Mouse (Mus musculus) intestine, embryonic 16.5 days (tissue): ENCODE measurements at regions not wholly inside any gene's neighbourhood (a gene's known extent, or its start where the extent isn't known, plus 50 kb on each side); places are given as distances from the start of the nearest gene placed in this dataset.
"Not testable (repeated sequence)": the region's sequence is repeated elsewhere in the genome, so short reads cannot be mapped to it uniquely, and the experiment has no call there.

ENCODE experiments used
- ATAC-seq: fragments of 200-750 bp; cut with Nextera tagmentation; 2 replicates; pipeline ENCODE4 v1.8.0; 2017; ENCODE audit warnings: moderate TSS enrichment, moderate library complexity
- H3K27ac ChIP-seq: fragments of 300-500 bp; sonication (generic); 2 replicates; pipeline ENCODE4 v1.5.1; 2014; ENCODE audit warnings: mild to moderate bottlenecking, low read length
- H3K27me3 ChIP-seq: fragments of 300-500 bp; sonication (generic); replicated peaks from 2 replicates; pipeline ENCODE4 v1.6.1; 2014; ENCODE audit warnings: low read length, control low read depth, mixed read lengths; ENCODE audit not compliant: control insufficient read depth, insufficient read depth
- H3K36me3 ChIP-seq: fragments of 300-500 bp; sonication (generic); 2 replicates; pipeline ENCODE4 v1.6.1; 2014; ENCODE audit warnings: low read length, control low read depth; ENCODE audit not compliant: control insufficient read depth, insufficient read depth
- H3K4me1 ChIP-seq: fragments of 300-500 bp; sonication (generic); 2 replicates; pipeline ENCODE4 v1.6.1; 2014; ENCODE audit warnings: low read length, control low read depth, mixed read lengths; ENCODE audit not compliant: control insufficient read depth, insufficient read depth
- H3K4me2 ChIP-seq: fragments of 300-500 bp; sonication (generic); 2 replicates; pipeline ENCODE4 v1.6.1; 2014; ENCODE audit warnings: low read depth, low read length, control low read depth
- H3K4me3 ChIP-seq: fragments of 300-500 bp; sonication (generic); 2 replicates; pipeline ENCODE4 v1.5.1; 2014; ENCODE audit warnings: mild to moderate bottlenecking, low read length
- H3K9ac ChIP-seq: fragments of 300-500 bp; sonication (generic); 2 replicates; pipeline ENCODE4 v1.6.1; 2014; ENCODE audit warnings: low read depth, low read length
- H3K9me3 ChIP-seq: fragments of 300-500 bp; sonication (generic); 2 replicates; pipeline ENCODE4 v1.6.1; 2016; ENCODE audit warnings: low read length, control low read depth; ENCODE audit not compliant: control insufficient read depth
- WGBS: fragments of 180-500 bp; shearing (Covaris S2); extraction: QIAGEN DNeasy Blood & Tissue Kit; methylation state at CpG from one replicate; pipeline ENCODE4 v1.1.7; 2014; 5-methylcytosine and 5-hydroxymethylcytosine counted together

DNA sequence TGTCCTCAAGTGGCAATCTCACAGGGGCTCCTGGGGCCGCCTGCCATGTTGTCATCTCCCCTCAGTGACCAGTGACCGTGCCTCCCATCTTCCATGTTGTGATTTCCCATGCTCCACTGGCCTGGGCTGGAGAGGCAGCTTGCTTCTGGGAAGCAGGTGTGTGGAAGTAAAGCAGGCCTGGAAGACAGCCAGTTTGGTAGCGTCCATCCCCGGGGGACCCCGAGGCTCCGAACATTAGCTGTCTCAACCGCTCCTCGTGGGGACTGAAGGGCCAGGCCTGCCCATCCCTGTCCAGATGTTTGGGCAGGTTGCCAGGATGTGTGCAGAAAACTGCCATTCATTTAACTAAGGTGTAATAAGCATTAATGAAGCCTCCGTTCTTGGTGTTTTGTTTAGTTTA, 307.1 kb upstream of the 3110018I06Rik start:
- Histone ChIP-seq H3K4me2 (no peak overlapping the region), H3K9me3 (no peaks in the 10 kb centered on the region), H3K27ac (no peak overlapping the region), H3K27me3 (no peaks in the 10 kb centered on the region), H3K36me3 (no peaks in the 10 kb centered on the region), H3K4me3 (no peak overlapping the region), H3K9ac (no peak overlapping the region), H3K4me1 (no peaks in the 10 kb centered on the region; the same call in 1 of the 2 replicates)
- no peak for ATAC-seq
- 58% methylated on average over 9 of the region's 9 CpGs for WGBS

GRCm38 (mm10) chr12:107182091-107182655, 306.3 kb upstream of the 3110018I06Rik start:
- Histone ChIP-seq H3K4me3 (no peak overlapping the region), H3K27ac (no peak overlapping the region), H3K4me1 (no peaks in the 10 kb centered on the region; the same call in 1 of the 2 replicates), H3K27me3 (no peaks in the 10 kb centered on the region), H3K9ac (no peak overlapping the region), H3K4me2 (no peak overlapping the region), H3K9me3 (no peaks in the 10 kb centered on the region), H3K36me3 (no peaks in the 10 kb centered on the region)
- no peak for ATAC-seq
- 90% methylated on average over 18 of the region's 18 CpGs for WGBS

DNA sequence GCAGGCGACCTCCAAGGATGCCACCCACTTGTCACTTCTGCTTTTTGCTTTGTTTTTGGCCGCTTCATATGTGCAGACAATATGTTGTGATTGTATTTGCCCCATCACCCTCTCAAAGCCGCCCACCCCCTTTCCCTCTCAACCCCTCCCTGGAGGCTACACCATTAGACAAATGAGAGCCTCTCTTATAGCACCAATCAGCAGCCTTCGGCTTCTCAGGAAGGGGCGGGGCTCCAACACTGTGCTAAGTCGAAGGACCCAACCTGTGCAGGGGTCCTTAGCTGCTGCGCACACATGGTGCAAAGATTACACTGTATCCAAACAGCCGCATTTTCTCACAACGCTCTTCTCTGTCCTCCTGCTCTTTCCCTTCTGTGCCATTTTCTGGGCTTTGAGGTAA, 305.1 kb upstream of the 3110018I06Rik start:
- Histone ChIP-seq H3K27ac (no peak overlapping the region), H3K4me2 (no peak overlapping the region), H3K36me3 (no peaks in the 10 kb centered on the region), H3K9ac (no peak overlapping the region), H3K27me3 (no peaks in the 10 kb centered on the region), H3K4me1 (no peaks in the 10 kb centered on the region; the same call in 1 of the 2 replicates), H3K9me3 (no peaks in the 10 kb centered on the region), H3K4me3 (no peak overlapping the region)
- no peak for ATAC-seq
- WGBS: 44% methylated on average over 9 of the region's 9 CpGs

GRCm38 (mm10) chr12:107184426-107184825, 304.0 kb upstream of the 3110018I06Rik start:
- H3K9ac ChIP-seq: no peak overlapping the region
- 52% methylated on average over 3 of the region's 3 CpGs for WGBS

DNA sequence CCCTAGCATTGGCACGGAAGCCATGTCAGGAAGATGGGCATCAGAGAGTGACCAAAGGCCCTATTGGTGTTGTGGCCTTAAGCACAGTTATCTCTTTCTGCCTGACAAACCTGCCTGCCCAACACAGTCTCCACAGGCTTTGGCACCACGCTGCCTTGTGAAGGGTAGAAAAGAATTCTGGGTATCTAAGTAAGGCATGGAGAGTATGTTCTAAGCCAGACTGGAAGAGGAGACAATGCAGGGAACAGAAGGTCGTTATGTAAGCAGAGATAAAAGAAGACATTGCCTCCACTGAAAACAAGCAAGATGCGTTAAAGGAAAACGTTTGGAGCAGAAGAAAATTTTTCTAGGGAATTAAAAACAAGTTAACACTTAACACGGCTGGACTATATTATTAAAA, 302.1 kb upstream of the 3110018I06Rik start:
- no peak overlapping the region for H3K4me2 ChIP-seq
- WGBS: 83% methylated on average over 6 of the region's 6 CpGs
- no peak for ATAC-seq
- H3K36me3 ChIP-seq: no peaks in the 10 kb centered on the region
- no peak overlapping the region for H3K27ac ChIP-seq
- H3K9ac ChIP-seq: no peak overlapping the region
- no peaks in the 10 kb centered on the region for H3K9me3 ChIP-seq
- H3K4me1 ChIP-seq: no peaks in the 10 kb centered on the region; the same call in 1 of the 2 replicates
- no peaks in the 10 kb centered on the region for H3K27me3 ChIP-seq
- no peak overlapping the region for H3K4me3 ChIP-seq

More at GRCm38 (mm10) chr12:107184426-107184825, 304.0 kb upstream of the 3110018I06Rik start:
- no peaks in the 10 kb centered on the region for H3K36me3 ChIP-seq
- H3K4me1 ChIP-seq: no peaks in the 10 kb centered on the region; the same call in 1 of the 2 replicates
- no peaks in the 10 kb centered on the region for H3K27me3 ChIP-seq
- no peak overlapping the region for H3K4me3 ChIP-seq
- no peak overlapping the region for H3K27ac ChIP-seq
- no peak overlapping the region for H3K4me2 ChIP-seq
- ATAC-seq: no peak
- no peaks in the 10 kb centered on the region for H3K9me3 ChIP-seq

DNA sequence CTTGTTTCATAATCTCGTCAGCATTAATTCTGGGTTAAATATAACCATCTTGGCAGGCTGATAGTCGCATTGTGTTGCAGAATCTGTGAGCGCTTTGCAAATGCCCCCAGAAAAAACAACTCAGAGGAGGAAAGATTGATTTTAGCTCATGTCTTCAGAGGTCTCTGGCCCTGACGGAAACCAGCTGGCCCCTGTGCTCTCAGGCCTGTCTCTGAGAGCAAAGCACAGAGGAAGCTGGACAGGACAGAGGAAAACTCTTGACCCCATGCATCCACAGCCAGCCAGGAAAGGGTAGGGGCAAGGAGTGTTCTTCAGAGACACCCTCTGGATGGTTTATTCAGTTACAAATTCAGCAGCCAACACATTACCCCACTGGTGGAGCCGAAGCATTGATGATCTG, 300.4 kb upstream of the 3110018I06Rik start:
- no peak overlapping the region for H3K4me3 ChIP-seq
- no peaks in the 10 kb centered on the region; the same call in 1 of the 2 replicates for H3K4me1 ChIP-seq
- no peaks in the 10 kb centered on the region for H3K36me3 ChIP-seq
- H3K4me2 ChIP-seq: no peak overlapping the region
- no peak overlapping the region for H3K27ac ChIP-seq
- H3K9ac ChIP-seq: no peak overlapping the region
- WGBS: 55% methylated on average over 5 of the region's 5 CpGs
- ATAC-seq: no peak
- no peaks in the 10 kb centered on the region for H3K9me3 ChIP-seq
- H3K27me3 ChIP-seq: no peaks in the 10 kb centered on the region

GRCm38 (mm10) chr12:107198389-107199018, 289.9 kb upstream of the 3110018I06Rik start:
- 58% methylated on average over 2 of the region's 2 CpGs for WGBS
- no peaks in the 10 kb centered on the region for H3K4me1 ChIP-seq
- ATAC-seq: peak; percentile 88
- no peaks in the 10 kb centered on the region for H3K27me3 ChIP-seq
- H3K4me3 ChIP-seq: no peak overlapping the region
- no peaks in the 10 kb centered on the region for H3K36me3 ChIP-seq
- no peaks in the 10 kb centered on the region for H3K9me3 ChIP-seq
- H3K27ac ChIP-seq: no peak overlapping the region
- H3K9ac ChIP-seq: no peak overlapping the region
- no peak overlapping the region for H3K4me2 ChIP-seq

GRCm38 (mm10) chr12:107200903-107201302, 287.5 kb upstream of the 3110018I06Rik start:
- H3K4me1 ChIP-seq: no peaks in the 10 kb centered on the region
- no peaks in the 10 kb centered on the region for H3K27me3 ChIP-seq
- WGBS: 41% methylated on average over 4 of the region's 4 CpGs
- H3K4me3 ChIP-seq: no peak overlapping the region
- no peak overlapping the region for H3K27ac ChIP-seq
- ATAC-seq: no peak
- H3K9ac ChIP-seq: no peak overlapping the region
- no peaks in the 10 kb centered on the region for H3K9me3 ChIP-seq
- no peak overlapping the region for H3K4me2 ChIP-seq
- H3K36me3 ChIP-seq: no peaks in the 10 kb centered on the region

DNA sequence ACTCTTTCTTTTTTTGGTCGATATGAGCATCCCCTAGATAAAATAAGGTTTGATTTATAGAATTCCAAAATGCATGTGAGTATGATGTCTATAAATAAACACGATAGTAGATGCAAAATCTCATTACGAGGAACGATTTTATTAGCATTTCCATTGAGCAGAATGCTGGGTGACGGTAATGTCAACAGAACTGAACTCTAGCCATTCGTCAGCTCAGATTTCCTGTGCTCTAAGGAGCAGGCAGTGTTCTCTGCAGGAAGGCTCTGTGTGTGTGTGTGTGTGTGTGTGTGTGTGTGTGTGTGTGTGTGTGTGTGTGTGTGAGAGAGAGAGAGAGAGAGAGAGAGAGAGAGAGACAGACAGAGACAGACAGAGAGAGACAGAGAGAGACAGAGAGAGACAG, 279.6 kb upstream of the 3110018I06Rik start:
- not testable (repeated sequence) for H3K4me3 ChIP-seq, H3K4me2 ChIP-seq, H3K4me1 ChIP-seq, H3K27ac ChIP-seq, H3K9me3 ChIP-seq, H3K27me3 ChIP-seq, H3K9ac ChIP-seq, ATAC-seq, H3K36me3 ChIP-seq
- WGBS: 42% methylated on average over 6 of the region's 6 CpGs

DNA sequence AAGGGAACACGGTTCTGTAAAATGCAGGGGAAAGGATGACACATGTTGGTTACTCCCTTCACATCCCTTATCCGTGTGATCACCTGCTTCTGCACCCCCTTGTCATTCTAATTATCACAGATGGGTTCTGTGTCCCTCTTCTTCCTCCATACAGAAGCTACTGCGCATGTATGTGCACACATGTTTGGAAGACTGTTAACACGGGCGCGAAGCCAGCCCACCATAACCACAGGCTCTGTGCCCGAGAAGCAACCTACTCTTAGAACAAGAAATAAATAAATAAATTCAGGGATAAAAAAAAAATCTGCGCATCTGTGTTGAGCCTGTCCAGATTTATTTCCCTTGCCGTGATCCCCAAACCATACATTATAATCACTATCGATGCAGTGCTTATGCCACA, 275.6 kb upstream of the 3110018I06Rik start:
- no peak for ATAC-seq
- H3K27ac ChIP-seq: no peak overlapping the region
- no peaks in the 10 kb centered on the region for H3K36me3 ChIP-seq
- no peak overlapping the region for H3K4me3 ChIP-seq
- H3K9ac ChIP-seq: no peak overlapping the region
- no peaks in the 10 kb centered on the region for H3K4me1 ChIP-seq
- H3K27me3 ChIP-seq: no peaks in the 10 kb centered on the region
- WGBS: 90% methylated on average over 10 of the region's 10 CpGs
- no peak overlapping the region for H3K4me2 ChIP-seq
- no peaks in the 10 kb centered on the region for H3K9me3 ChIP-seq
